Mouse (Mus musculus): ENCODE measurements around the gene Arcn1.
"Not testable (repeated sequence)": the region's sequence is repeated elsewhere in the genome, so short reads cannot be mapped to it uniquely, and the experiment has no call there.

The Arcn1 gene

GRCm38 (mm10) chr9:44767101-44768028, at the start of gene Arcn1, which contains the start of gene Ift46:
TSS of gene Arcn1 (minus strand) at chr9:44767845.
TSS of gene Ift46 (plus strand) at chr9:44767908.
- in situ Hi-C loops (cut with MboI; ENCODE audit: low pct_unique_long_range_greater_than_20kb in 1 of 2, low sequenced_read_pairs in 2 of 2, unreplicated experiment in 1 of 2): no loop called here

- in situ Hi-C loops (cut with MboI; ENCODE audit: low pct_unique_long_range_greater_than_20kb in 1 of 2, low sequenced_read_pairs in 2 of 2, unreplicated experiment in 1 of 2): no loop called here
Observed at GRCm38 (mm10) chr9:44814179-44814578, 46.5 kb upstream of the Arcn1 start.

- in situ Hi-C loops (cut with MboI; ENCODE audit: low pct_unique_long_range_greater_than_20kb in 1 of 2, low sequenced_read_pairs in 2 of 2, unreplicated experiment in 1 of 2): no loop called here
Observed at GRCm38 (mm10) chr9:44810316-44810715, 42.7 kb upstream of the Arcn1 start.

DNA sequence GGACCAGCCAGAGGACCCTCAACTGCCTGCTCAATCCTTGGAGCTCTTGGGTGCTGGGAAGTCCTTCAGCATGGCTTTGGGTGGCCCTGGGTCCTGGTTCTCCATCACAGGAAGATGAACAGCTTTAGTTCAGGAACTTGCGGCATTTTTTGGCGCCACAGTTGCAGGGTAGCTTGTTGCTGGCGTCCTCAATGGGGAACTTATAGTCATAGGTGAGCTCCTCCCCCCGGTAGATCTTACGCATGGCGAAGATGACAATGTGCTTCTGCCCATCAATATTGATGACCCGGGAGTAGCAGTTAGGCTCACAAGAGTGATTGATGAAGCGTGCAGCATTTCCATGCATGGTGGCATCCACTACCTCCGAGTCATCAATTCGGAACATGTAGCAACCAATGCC, 40.1 kb upstream of the Arcn1 start:
- in situ Hi-C loops (cut with MboI; ENCODE audit: low pct_unique_long_range_greater_than_20kb in 1 of 2, low sequenced_read_pairs in 2 of 2, unreplicated experiment in 1 of 2): no loop called here

DNA sequence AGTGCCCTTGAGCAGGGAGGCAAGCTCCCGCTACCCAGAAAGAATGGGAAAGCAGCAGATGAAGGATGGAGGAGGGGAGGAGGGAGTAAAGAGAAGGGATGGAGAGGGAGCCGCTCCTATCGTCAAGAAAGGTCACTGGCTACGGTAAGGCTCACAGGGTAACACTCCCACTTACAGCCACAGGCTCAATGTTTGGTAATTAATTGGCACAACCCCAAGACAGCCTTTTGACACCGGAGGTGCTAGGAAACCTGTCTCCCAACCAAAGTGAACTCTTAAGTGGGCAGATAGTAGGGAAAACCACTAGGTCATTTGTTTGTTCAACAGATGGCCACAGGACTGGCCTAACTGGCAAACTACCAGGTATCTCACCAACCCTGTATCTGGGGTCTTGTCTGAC, 39.5 kb upstream of the Arcn1 start:
- in situ Hi-C loops (cut with MboI; ENCODE audit: low pct_unique_long_range_greater_than_20kb in 1 of 2, low sequenced_read_pairs in 2 of 2, unreplicated experiment in 1 of 2): no loop called here

- in situ Hi-C loops (cut with MboI; ENCODE audit: low pct_unique_long_range_greater_than_20kb in 1 of 2, low sequenced_read_pairs in 2 of 2, unreplicated experiment in 1 of 2): no loop called here
Observed at GRCm38 (mm10) chr9:44805536-44805935, 37.9 kb upstream of the Arcn1 start.

DNA sequence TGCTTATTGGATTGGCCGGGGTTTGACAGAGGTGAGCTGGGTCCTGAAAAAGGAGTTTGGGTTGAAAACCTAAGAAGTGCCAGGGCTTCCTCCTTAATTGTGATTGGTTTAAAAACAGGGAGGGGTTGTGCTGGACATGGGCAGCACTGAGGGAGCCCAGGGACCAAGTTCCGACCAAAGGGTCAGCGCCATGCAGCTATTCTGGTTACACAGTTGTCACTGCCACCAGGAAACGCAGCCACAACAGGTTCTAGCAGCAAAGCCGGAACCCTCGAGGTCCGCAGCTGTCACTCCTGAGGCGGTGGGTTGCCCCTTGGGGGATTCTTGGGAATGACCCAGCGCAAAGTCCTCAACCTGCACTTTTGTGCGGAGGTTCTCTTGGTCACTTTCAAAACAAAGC, 37.0 kb upstream of the Arcn1 start:
- in situ Hi-C loops (cut with MboI; ENCODE audit: low pct_unique_long_range_greater_than_20kb in 1 of 2, low sequenced_read_pairs in 2 of 2, unreplicated experiment in 1 of 2): no loop called here

- in situ Hi-C loops (cut with MboI; ENCODE audit: low pct_unique_long_range_greater_than_20kb in 1 of 2, low sequenced_read_pairs in 2 of 2, unreplicated experiment in 1 of 2): no loop called here
Observed at GRCm38 (mm10) chr9:44802808-44803450, 35.3 kb upstream of the Arcn1 start, which contains the start of gene Ttc36. TSS of gene Ttc36 (minus strand) at chr9:44803072.

GRCm38 (mm10) chr9:44801669-44802068, 34.0 kb upstream of the Arcn1 start:
- in situ Hi-C loops (cut with MboI; ENCODE audit: low pct_unique_long_range_greater_than_20kb in 1 of 2, low sequenced_read_pairs in 2 of 2, unreplicated experiment in 1 of 2): no loop called here

- in situ Hi-C loops (cut with MboI; ENCODE audit: low pct_unique_long_range_greater_than_20kb in 1 of 2, low sequenced_read_pairs in 2 of 2, unreplicated experiment in 1 of 2): no loop called here
Observed at GRCm38 (mm10) chr9:44799958-44800324, 32.3 kb upstream of the Arcn1 start.

DNA sequence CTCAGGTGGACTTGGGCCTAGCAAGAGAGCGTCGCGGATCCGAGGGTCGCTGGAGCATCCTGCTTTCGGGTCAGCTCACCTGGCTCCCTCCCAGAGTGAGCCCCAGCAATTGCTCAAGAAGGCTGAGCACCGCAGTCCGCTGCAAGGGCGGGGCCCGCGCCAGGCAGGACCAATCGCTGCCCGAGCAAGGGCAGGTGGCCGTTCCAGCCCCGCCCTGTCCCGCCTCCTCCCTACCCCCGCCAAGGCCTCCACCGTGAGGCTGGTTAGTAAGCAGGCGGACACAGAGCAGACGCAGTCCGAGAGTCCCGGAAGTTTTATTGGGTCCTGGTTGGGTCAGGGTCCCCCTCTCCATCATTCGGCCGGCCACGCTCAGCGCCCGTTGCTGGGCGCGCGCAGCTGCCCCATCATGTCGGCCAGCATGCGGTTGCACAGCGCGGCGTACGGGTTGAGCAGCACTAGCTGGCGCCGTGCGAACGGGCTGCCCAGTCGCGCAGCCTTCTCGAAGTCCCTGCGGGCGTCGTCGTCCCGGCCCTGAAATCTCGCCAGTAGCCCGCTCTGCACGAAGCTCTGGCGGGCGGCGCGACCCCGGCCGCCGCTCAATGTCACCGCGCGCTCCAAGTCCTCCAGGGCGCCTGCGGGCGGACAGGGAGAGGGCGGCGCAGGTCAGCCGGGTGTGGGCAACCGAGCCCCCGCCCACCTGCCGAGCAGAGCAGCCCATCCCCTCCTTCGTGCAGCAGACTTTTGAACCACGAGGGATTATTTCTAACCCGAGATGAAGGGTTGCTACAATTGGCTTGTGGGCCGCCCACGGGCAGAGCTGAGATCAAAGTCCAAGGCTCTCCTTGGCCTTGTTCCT, 31.7 kb upstream of the Arcn1 start, which contains the start of gene Tmem25:
Gene Tmem25, minus strand, starts transcription at position 206 of the 856 bp plus-strand sequence.
- in situ Hi-C loops (cut with MboI; ENCODE audit: low pct_unique_long_range_greater_than_20kb in 1 of 2, low sequenced_read_pairs in 2 of 2, unreplicated experiment in 1 of 2): no loop called here

DNA sequence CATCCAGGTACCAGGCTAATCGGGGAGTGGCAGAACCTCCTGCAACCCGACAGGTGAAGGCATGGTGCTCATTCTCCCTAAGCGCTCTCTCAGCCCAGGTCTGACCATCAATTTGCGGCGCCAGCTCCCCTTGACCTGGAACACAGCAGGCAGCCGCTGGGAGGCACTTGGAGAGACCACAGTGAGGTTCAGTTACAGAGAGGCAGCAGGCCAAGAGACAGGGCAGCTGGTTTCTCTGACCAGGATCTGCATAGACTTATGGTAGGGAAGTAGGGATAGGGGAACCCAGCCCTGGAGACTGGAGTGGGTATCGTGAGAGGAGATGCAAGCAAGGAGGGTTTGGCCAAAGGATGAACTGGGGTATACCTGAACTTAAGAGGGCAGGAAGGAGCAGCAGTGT, 30.7 kb upstream of the Arcn1 start:
- in situ Hi-C loops (cut with MboI; ENCODE audit: low pct_unique_long_range_greater_than_20kb in 1 of 2, low sequenced_read_pairs in 2 of 2, unreplicated experiment in 1 of 2): no loop called here

GRCm38 (mm10) chr9:44792842-44793241, 25.2 kb upstream of the Arcn1 start:
- in situ Hi-C loops (cut with MboI; ENCODE audit: low pct_unique_long_range_greater_than_20kb in 1 of 2, low sequenced_read_pairs in 2 of 2, unreplicated experiment in 1 of 2): no loop called here

DNA sequence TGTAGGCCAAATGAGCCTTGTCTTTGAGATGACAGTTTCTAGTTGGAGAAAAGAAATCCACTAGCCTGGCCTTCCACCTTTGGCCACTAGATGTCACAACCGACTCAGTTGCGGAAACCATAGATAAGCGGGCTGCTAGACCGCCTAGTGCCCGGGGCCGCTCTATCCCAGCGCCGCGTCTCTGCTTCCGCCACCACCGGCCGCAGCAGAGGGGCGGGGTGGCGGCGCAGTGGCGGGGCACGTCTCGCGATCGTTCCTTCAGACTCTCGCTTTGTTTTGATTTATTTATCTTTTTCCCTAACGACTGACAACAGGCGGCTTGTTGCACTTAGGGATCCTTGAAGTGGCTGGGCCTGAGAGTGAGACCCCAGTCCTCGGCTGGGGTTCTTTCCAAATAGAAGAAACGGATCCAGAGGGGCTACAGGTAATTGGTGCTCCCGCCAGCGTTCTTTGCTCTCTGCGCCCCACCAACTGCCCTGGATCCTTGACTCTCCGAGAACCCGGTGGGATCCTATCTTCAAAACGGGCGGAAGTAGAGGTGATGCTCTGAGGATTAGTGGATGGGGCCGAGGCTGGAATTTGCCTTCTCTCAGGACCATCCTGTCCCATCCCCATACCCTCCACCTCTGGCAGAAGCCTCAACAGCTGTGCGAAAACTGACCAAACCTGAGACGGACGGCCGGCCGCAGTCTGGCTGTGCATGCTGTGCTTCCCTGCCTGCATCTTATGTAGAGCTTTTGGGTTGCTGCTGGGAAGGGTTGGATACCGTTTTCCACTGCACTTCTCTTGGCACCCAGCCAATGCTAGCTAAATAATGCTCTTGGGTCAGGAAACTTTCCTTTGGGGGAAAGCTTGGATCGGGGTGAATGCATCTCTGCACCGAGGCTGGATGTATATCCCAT, 5.4 kb upstream of the Arcn1 start:
- in situ Hi-C loops (cut with MboI; ENCODE audit: low pct_unique_long_range_greater_than_20kb in 1 of 2, low sequenced_read_pairs in 2 of 2, unreplicated experiment in 1 of 2): no loop called here

DNA sequence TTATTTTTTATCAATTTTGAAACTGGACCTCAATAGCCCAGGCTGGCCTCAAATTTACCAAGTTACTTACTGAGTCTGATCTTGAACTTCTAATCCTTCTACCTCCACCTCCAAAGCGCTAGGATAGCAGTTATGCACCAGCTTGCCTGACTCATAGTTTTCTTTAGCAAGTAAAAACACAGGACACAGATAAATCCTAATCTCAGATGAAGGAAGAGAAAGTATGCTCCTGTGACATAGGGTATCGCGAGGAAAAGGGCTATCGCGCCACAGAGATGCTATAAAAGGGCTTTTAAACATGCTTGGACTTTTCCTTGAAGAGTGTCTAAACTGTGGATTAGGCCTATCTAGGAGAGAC, 4.7 kb upstream of the Arcn1 start:
- in situ Hi-C loops (cut with MboI; ENCODE audit: low pct_unique_long_range_greater_than_20kb in 1 of 2, low sequenced_read_pairs in 2 of 2, unreplicated experiment in 1 of 2): no loop called here

GRCm38 (mm10) chr9:44771376-44771775, 3.7 kb upstream of the Arcn1 start:
- in situ Hi-C loops (cut with MboI; ENCODE audit: low pct_unique_long_range_greater_than_20kb in 1 of 2, low sequenced_read_pairs in 2 of 2, unreplicated experiment in 1 of 2): no loop called here

DNA sequence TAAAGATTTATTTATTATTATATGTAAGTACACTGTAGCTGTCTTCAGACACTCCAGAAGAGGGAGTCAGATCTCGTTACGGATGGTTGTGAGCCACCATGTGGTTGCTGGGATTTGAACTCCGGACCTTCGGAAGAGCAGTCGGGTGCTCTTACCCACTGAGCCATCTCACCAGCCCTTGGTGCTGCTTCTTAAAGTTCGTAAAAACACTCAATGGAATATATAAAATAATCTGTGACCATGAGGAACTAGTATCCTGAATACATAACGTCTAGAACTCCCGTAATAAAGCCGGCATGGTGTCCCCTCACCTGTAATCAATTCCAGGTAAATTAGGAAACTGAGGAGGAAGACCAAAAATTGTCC, 367 bp upstream of the Arcn1 start:
- in situ Hi-C loops (cut with MboI; ENCODE audit: low pct_unique_long_range_greater_than_20kb in 1 of 2, low sequenced_read_pairs in 2 of 2, unreplicated experiment in 1 of 2): not testable (repeated sequence)

DNA sequence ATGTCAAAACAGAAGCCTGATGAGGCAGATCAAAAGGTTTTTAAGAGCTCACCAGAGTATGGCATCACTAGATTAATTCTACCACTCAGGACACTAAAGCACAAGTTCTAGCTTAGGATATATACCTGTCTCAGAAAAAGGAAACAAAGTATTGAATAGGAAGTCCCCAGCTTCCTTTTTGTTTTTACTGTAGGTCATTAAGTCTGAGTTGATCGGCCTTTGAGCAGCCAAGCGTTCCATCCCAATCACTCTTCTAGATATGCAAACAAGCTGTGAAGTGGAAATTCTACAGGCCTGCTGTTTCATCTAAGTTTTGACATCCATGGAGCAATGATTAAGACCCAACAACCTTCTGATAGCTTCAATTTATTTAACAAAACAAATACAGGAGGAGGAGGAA, 6.8 kb downstream of the Arcn1 start:
- in situ Hi-C loops (cut with MboI; ENCODE audit: low pct_unique_long_range_greater_than_20kb in 1 of 2, low sequenced_read_pairs in 2 of 2, unreplicated experiment in 1 of 2): no loop called here

Measured in mouse embryonic stem cell (cell line).